Mouse (Mus musculus) bone marrow macrophage, adult 2 months (primary cell): Measurements from ENCODE around the gene Olfr733. TPM values are rescaled to one million over a fixed set of nuclear protein-coding genes. Genes with fewer than 3 reads are reported as not detected.

Experiments
- H3K27ac ChIP-seq: 2 replicates; pipeline ENCODE4 v1.5.1; 2012; ENCODE audit warnings: low read depth, low read length; ENCODE audit not compliant: insufficient read depth
- H3K4me1 ChIP-seq: 2 replicates; pipeline ENCODE4 v1.6.1; 2012; ENCODE audit warnings: low read length; ENCODE audit not compliant: control insufficient read depth, insufficient read depth
- H3K4me3 ChIP-seq: 2 replicates; pipeline ENCODE4 v1.5.1; 2012; ENCODE audit warnings: mild to moderate bottlenecking, low read length, moderate library complexity; ENCODE audit not compliant: insufficient read depth
- CTCF ChIP-seq: IDR thresholded peaks from 2 replicates; pipeline ENCODE4 v1.5.1; 2012; ENCODE audit warnings: low read depth, mild to moderate bottlenecking, low read length, moderate library complexity
- POLR2A ChIP-seq: IDR thresholded peaks from 2 replicates; pipeline ENCODE4 v1.6.1; 2012; ENCODE audit warnings: mild to moderate bottlenecking, low read depth, low read length, borderline replicate concordance
- polyA plus RNA-seq: library from polyadenylated mRNA; stranded (reverse); fragments of >200 nt; gene quantifications from 2 replicates; pipeline ENCODE4 v1.2.4, GENCODE M21; 2012; ENCODE audit not compliant: missing spikeins, insufficient read depth, insufficient read length

The Olfr733 gene
- not detected in 2 replicates for polyA plus RNA-seq

DNA sequence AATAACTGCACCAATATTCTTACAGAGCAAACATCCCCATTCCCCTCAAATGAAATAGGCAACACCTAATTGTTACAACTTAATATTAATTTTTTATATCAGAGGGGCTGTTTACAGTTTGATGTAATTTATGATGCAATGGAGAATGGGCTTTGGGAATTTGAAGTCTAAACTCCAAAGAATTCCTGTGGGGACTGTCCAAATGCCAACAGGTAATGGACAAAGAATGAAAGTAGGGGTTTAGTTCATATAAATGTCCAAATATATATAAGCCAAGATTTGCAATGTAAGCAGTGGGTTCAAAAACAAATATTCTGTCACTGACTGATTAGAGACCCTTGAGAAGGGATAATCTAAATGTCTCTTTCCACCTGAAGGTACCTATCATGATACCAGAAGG is at the start of gene Olfr733:
Gene Olfr733 (minus strand): TSS at position 101 of the 400 bp plus-strand sequence.
- Histone ChIP-seq H3K4me3 (no peak within 1 kb of the TSS), H3K4me1 (no peaks in the 10 kb centered on the region), H3K27ac (no peak within 1 kb of the TSS)
- TF ChIP-seq POLR2A = no peak
- TF ChIP-seq CTCF = no peak

DNA sequence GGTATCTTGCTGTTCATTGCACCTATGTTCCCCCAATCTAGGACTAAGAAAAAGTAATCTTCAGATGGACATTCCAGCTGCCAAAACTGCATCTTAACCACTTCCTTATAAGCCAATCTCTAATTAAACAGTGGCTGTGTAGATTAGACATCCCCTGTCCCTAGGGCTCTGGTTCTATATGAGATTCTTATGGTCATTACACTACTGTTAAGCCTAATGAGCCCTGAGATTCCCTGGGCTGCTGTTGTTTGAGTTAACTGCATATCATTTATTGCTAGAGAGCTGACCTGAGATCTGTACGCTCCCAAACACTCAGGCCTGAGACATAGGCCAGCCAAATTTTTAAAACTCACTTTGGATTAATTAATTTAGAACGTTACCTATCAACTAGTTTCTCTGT is 47.5 kb upstream of the Olfr733 start, which contains the start of gene Olfr735:
Gene Olfr735 (minus strand): TSS at position 77 of the 400 bp plus-strand sequence.
- H3K27ac ChIP-seq = no peak within 1 kb of the TSS
- H3K4me3 ChIP-seq = no peak within 1 kb of the TSS
- TF ChIP-seq POLR2A (no peak), CTCF (no peak)
- no peaks in the 10 kb centered on the region for H3K4me1 ChIP-seq

DNA sequence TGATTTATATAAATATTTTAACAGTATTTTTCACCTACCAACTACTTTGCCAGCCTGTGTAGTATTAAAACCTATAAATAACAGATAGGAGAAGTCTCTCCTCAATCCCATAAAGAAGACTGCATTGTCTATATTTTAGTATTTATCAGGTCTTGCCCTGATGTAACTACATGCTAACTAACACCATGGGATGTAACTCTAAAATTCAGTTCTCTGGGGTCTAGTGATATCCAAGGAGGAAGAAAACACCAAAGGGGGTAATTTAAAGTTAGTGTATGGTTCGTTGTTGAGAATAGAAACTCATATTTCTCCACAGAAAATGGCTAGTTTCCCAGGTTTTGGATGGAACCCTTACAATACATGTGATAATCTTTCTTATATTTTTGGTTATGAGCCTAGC is 25.3 kb upstream of the Olfr733 start, which contains the start of gene Olfr734:
Gene Olfr734 (minus strand): TSS at position 101 of the 400 bp plus-strand sequence.
- Histone ChIP-seq H3K4me1 (no peaks in the 10 kb centered on the region), H3K4me3 (no peak within 1 kb of the TSS), H3K27ac (no peak within 1 kb of the TSS)
- TF ChIP-seq POLR2A (no peak), CTCF (no peak)

DNA sequence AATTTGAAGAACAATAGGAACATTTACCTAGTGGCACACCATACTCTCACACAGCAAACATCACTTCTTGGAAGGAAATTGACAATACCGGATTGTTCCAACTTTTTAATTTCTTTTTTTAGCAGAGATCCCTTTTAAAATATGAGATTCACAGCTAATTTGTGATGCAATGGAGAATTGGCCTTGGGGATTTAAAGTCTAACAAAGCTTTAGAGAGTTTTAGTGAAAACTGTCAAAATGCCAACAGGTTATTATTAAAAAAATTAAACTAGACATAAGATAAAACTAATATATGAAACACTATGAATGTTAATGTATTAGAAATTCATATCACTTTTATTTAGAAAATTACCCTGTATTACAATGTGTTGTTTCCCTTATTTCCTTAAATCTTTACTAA is 17.2 kb downstream of the Olfr733 start, which contains the start of gene Olfr732:
Gene Olfr732 (minus strand): TSS at position 101 of the 400 bp plus-strand sequence.
- Histone ChIP-seq H3K4me3 (no peak within 1 kb of the TSS), H3K27ac (no peak within 1 kb of the TSS), H3K4me1 (no peaks in the 10 kb centered on the region)
- no peak for TF ChIP-seq POLR2A
- no peak for TF ChIP-seq CTCF

Other genes with a start within 250 kb of the Olfr733 start
- not detected in 2 replicates for gene Olfr726, start 210.6 kb downstream of the Olfr733 start, polyA plus RNA-seq
- gene Olfr727, start 178.3 kb downstream of the Olfr733 start, polyA plus RNA-seq = not detected in 2 replicates
- gene Olfr728, start 158.8 kb downstream of the Olfr733 start, polyA plus RNA-seq = 0.67 TPM in 1 of 2 replicates, not detected in the other
- gene Olfr729, start 148.6 kb downstream of the Olfr733 start, polyA plus RNA-seq = not detected in 2 replicates
- not detected in 2 replicates for gene Olfr730, start 113.3 kb downstream of the Olfr733 start, polyA plus RNA-seq
- not detected in 2 replicates for gene Olfr731, start 59.7 kb downstream of the Olfr733 start, polyA plus RNA-seq
- gene Olfr732, start 17.3 kb downstream of the Olfr733 start, polyA plus RNA-seq = not detected in 2 replicates
- gene Olfr734, start 25.2 kb upstream of the Olfr733 start, polyA plus RNA-seq = not detected in 2 replicates
- gene Olfr735, start 47.4 kb upstream of the Olfr733 start, polyA plus RNA-seq = not detected in 2 replicates
- 0.27 TPM in 1 of 2 replicates, not detected in the other for gene Tlr11, start 56.4 kb upstream of the Olfr733 start, polyA plus RNA-seq
- gene Olfr736, start 79.6 kb upstream of the Olfr733 start, polyA plus RNA-seq = not detected in 2 replicates
- not detected in 2 replicates for gene Olfr738, start 106.0 kb upstream of the Olfr733 start, polyA plus RNA-seq
- not detected in 2 replicates for gene Olfr739, start 117.1 kb upstream of the Olfr733 start, polyA plus RNA-seq
- not detected in 2 replicates for gene Olfr740, start 144.0 kb upstream of the Olfr733 start, polyA plus RNA-seq
- gene Olfr741, start 171.2 kb upstream of the Olfr733 start, polyA plus RNA-seq = not detected in 2 replicates
- not detected in 2 replicates for gene Olfr742, start 202.1 kb upstream of the Olfr733 start, polyA plus RNA-seq
- gene Olfr743, start 220.3 kb upstream of the Olfr733 start, polyA plus RNA-seq = not detected in 2 replicates